Mouse (Mus musculus) liver, embryonic 14.5 days (tissue): Measurements from ENCODE around the gene Nfil3.

Experiments
- CTCF ChIP-seq: IDR thresholded peaks from 2 replicates; pipeline ENCODE4 v1.5.1; 2016; ENCODE audit warnings: antibody characterized with exemption, low read depth, control low read depth
- EP300 ChIP-seq: IDR thresholded peaks from 2 replicates; pipeline ENCODE4 v1.6.1; 2016; ENCODE audit warnings: antibody characterized with exemption, low read depth

DNA sequence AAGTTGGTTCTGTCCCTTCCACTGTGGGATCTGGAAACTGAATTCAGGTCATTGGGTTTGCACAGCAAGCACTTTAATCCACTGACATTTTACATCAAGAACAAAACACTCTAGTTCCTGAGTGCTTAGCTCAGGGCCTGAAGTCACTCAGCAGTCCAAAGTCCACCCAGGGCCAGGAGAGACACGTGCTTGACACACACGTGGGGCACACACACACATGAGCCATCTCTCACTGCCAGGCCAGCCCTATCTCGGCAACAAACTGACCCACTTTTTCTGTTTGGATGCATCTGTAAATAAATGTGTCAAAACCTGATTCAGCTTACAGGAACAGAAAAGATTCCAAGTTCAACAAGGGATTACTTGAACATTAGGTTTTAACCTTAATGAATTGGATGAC, 6.2 kb downstream of the Nfil3 start:
- TF ChIP-seq CTCF, result no peak
- no peak for TF ChIP-seq EP300
